Mouse (Mus musculus): ENCODE measurements around the gene Zmym5.
"Not testable (repeated sequence)": the region's sequence is repeated elsewhere in the genome, so short reads cannot be mapped to it uniquely, and the experiment has no call there.

Zmym5 gene

GRCm38 (mm10) chr14:56811701-56812339, at the start of gene Zmym5:
Gene Zmym5 (minus strand): TSS chr14:56811716.
- in situ Hi-C loops (cut with MboI; ENCODE audit: unreplicated experiment in 2 of 2) = loop anchor here in 1 of 2 experiments (25.0 kb wide), 1 partner anchor 250 kb away; the partner anchor contains the start of gene Gja3

GRCm38 (mm10) chr14:56849681-56850080, 38.2 kb upstream of the Zmym5 start:
- in situ Hi-C loops (cut with MboI; ENCODE audit: unreplicated experiment in 2 of 2) = loop anchor here in 1 of 2 experiments (5.0 kb wide), 1 partner anchor 33 kb away; no protein-coding TSS in a partner anchor

- in situ Hi-C loops (cut with MboI; ENCODE audit: unreplicated experiment in 2 of 2) = loop anchor here in 1 of 2 experiments (5.0 kb wide), 1 partner anchor 34 kb away; no protein-coding TSS in a partner anchor
These were observed 36.8 kb upstream of the Zmym5 start for GRCm38 (mm10) chr14:56848322-56848721.

- in situ Hi-C loops (cut with MboI; ENCODE audit: unreplicated experiment in 2 of 2) = no loop called here
These were observed 33.0 kb upstream of the Zmym5 start for GRCm38 (mm10) chr14:56844507-56844906.

GRCm38 (mm10) chr14:56844033-56844432, 32.5 kb upstream of the Zmym5 start:
- in situ Hi-C loops (cut with MboI; ENCODE audit: unreplicated experiment in 2 of 2) = no loop called here

- in situ Hi-C loops (cut with MboI; ENCODE audit: unreplicated experiment in 2 of 2) = not testable (repeated sequence)
These were observed 23.1 kb upstream of the Zmym5 start for GRCm38 (mm10) chr14:56834576-56834975.

GRCm38 (mm10) chr14:56833211-56833610, 21.7 kb upstream of the Zmym5 start:
- in situ Hi-C loops (cut with MboI; ENCODE audit: unreplicated experiment in 2 of 2) = not testable (repeated sequence)

GRCm38 (mm10) chr14:56832563-56833113, 21.1 kb upstream of the Zmym5 start:
- in situ Hi-C loops (cut with MboI; ENCODE audit: unreplicated experiment in 2 of 2) = no loop called here

GRCm38 (mm10) chr14:56832147-56832546, 20.6 kb upstream of the Zmym5 start:
- in situ Hi-C loops (cut with MboI; ENCODE audit: unreplicated experiment in 2 of 2) = no loop called here

GRCm38 (mm10) chr14:56830491-56831045, 19.1 kb upstream of the Zmym5 start:
- in situ Hi-C loops (cut with MboI; ENCODE audit: unreplicated experiment in 2 of 2) = no loop called here

- in situ Hi-C loops (cut with MboI; ENCODE audit: unreplicated experiment in 2 of 2) = loop anchor here (10.0 to 25.0 kb wide), 2 partner anchors 50 to 238 kb away; partner anchors contain the start of gene Gja3 (in 1 of the 2)
These were observed 13.0 kb upstream of the Zmym5 start for GRCm38 (mm10) chr14:56824562-56824961.

- in situ Hi-C loops (cut with MboI; ENCODE audit: unreplicated experiment in 2 of 2) = loop anchor here in 1 of 2 experiments (25.0 kb wide), 1 partner anchor 245 kb away; the partner anchor contains the start of gene Gja3
These were observed 6.1 kb upstream of the Zmym5 start for GRCm38 (mm10) chr14:56817616-56818015.

GRCm38 (mm10) chr14:56817131-56817530, 5.6 kb upstream of the Zmym5 start:
- in situ Hi-C loops (cut with MboI; ENCODE audit: unreplicated experiment in 2 of 2) = loop anchor here in 1 of 2 experiments (25.0 kb wide), 1 partner anchor 245 kb away; the partner anchor contains the start of gene Gja3

GRCm38 (mm10) chr14:56816541-56816940, 5.0 kb upstream of the Zmym5 start:
- in situ Hi-C loops (cut with MboI; ENCODE audit: unreplicated experiment in 2 of 2) = loop anchor here in 1 of 2 experiments (25.0 kb wide), 1 partner anchor 246 kb away; the partner anchor contains the start of gene Gja3

- in situ Hi-C loops (cut with MboI; ENCODE audit: unreplicated experiment in 2 of 2) = loop anchor here in 1 of 2 experiments (25.0 kb wide), 1 partner anchor 250 kb away; the partner anchor contains the start of gene Gja3
These were observed 1.1 kb upstream of the Zmym5 start for GRCm38 (mm10) chr14:56812520-56813036.

- in situ Hi-C loops (cut with MboI; ENCODE audit: unreplicated experiment in 2 of 2) = loop anchor here in 1 of 2 experiments (25.0 kb wide), 1 partner anchor 251 kb away; the partner anchor contains the start of gene Gja3
These were observed 480 bp downstream of the Zmym5 start for GRCm38 (mm10) chr14:56810781-56811690.

GRCm38 (mm10) chr14:56793243-56793642, 18.3 kb downstream of the Zmym5 start:
- in situ Hi-C loops (cut with MboI; ENCODE audit: unreplicated experiment in 2 of 2) = loop anchor here (5.0 to 25.0 kb wide), 4 partner anchors 196 to 906 kb away; partner anchors contain the start of genes Cbln3 (in 1 of the 2) and Khnyn (in 1 of the 2)

GRCm38 (mm10) chr14:56784575-56784974, 26.9 kb downstream of the Zmym5 start:
- in situ Hi-C loops (cut with MboI; ENCODE audit: unreplicated experiment in 2 of 2) = loop anchor here in 1 of 2 experiments (25.0 kb wide), 1 partner anchor 897 kb away; the partner anchor contains the start of genes Cbln3 and Khnyn

GRCm38 (mm10) chr14:56778933-56779300, 32.6 kb downstream of the Zmym5 start:
- in situ Hi-C loops (cut with MboI; ENCODE audit: unreplicated experiment in 2 of 2) = loop anchor here in 1 of 2 experiments (25.0 kb wide), 1 partner anchor 892 kb away; the partner anchor contains the start of genes Cbln3 and Khnyn
